Mouse (Mus musculus) neural tube, embryonic 11.5 days (tissue): ENCODE measurements around the gene Ddah1. TPM values are rescaled to one million over a fixed set of nuclear protein-coding genes. Genes with fewer than 3 reads are reported as not detected.

Experiments
- ATAC-seq: fragments of 200-750 bp; cut with Nextera tagmentation; 2 replicates; pipeline ENCODE4 v1.8.0; 2017; ENCODE audit warnings: moderate number of reproducible peaks, mild to moderate bottlenecking, moderate TSS enrichment, moderate library complexity; ENCODE audit not compliant: insufficient read depth, low FRiP score, low TSS enrichment
- DNase-seq: peaks from one replicate; pipeline ENCODE4 v3.0.0-alpha.2; 2015; ENCODE audit warnings: low spot score
- H3K27ac ChIP-seq: fragments of 300-500 bp; sonication (generic); 2 replicates; pipeline ENCODE4 v1.5.1; 2014; ENCODE audit warnings: low read depth, mild to moderate bottlenecking, low read length
- H3K27me3 ChIP-seq: fragments of 300-500 bp; sonication (generic); 2 replicates; pipeline ENCODE4 v1.6.1; 2014; ENCODE audit warnings: mild to moderate bottlenecking, low read length, mixed read lengths; ENCODE audit not compliant: control insufficient read depth, insufficient read depth
- H3K36me3 ChIP-seq: fragments of 300-500 bp; sonication (generic); 2 replicates; pipeline ENCODE4 v1.6.1; 2014; ENCODE audit warnings: mild to moderate bottlenecking, low read length, moderate library complexity, mixed read lengths; ENCODE audit not compliant: control insufficient read depth, insufficient read depth
- H3K4me1 ChIP-seq: fragments of 300-500 bp; sonication (generic); 2 replicates; pipeline ENCODE4 v1.6.1; 2014; ENCODE audit warnings: low read length, mixed read lengths; ENCODE audit not compliant: control insufficient read depth, insufficient read depth
- H3K4me2 ChIP-seq: fragments of 300-500 bp; sonication (generic); 2 replicates; pipeline ENCODE4 v1.6.1; 2014; ENCODE audit warnings: low read depth, mild to moderate bottlenecking, moderate library complexity
- H3K4me3 ChIP-seq: fragments of 300-500 bp; sonication (generic); 2 replicates; pipeline ENCODE4 v1.5.1; 2014; ENCODE audit warnings: low read depth, low read length
- H3K9ac ChIP-seq: fragments of 300-500 bp; sonication (generic); 2 replicates; pipeline ENCODE4 v1.6.1; 2014; ENCODE audit warnings: mild to moderate bottlenecking, low read length
- H3K9me3 ChIP-seq: fragments of 300-500 bp; sonication (generic); 2 replicates; pipeline ENCODE4 v1.6.1; 2016; ENCODE audit warnings: low read length; ENCODE audit not compliant: control insufficient read depth
- WGBS: fragments of 180-500 bp; shearing (Covaris S2); extraction: QIAGEN DNeasy Blood & Tissue Kit; methylation state at CpG from one replicate; pipeline ENCODE4 v1.1.7; 2014; 5-methylcytosine and 5-hydroxymethylcytosine counted together
- polyA plus RNA-seq: library from polyadenylated mRNA; unstranded; fragments of >200 nt; fragmentation: Nextera tagmentation; extraction: Ambion mirVana; gene quantifications from 2 replicates; pipeline ENCODE4 v1.2.1, GENCODE M21; 2014

The Ddah1 gene
- polyA plus RNA-seq, 1 experiment from 2014 or later: 43.5 TPM

GRCm38 (mm10) chr3:145738662-145739061 lies 19.8 kb upstream of the Ddah1 start:
- Histone ChIP-seq H3K27me3 (no peaks in the 10 kb centered on the region), H3K9me3 (no peaks in the 10 kb centered on the region), H3K4me3 (no peak overlapping the region), H3K9ac (no peak overlapping the region), H3K4me2 (no peak overlapping the region), H3K4me1 (no peaks in the 10 kb centered on the region), H3K27ac (no peak overlapping the region), H3K36me3 (no peaks in the 10 kb centered on the region)
- no peak for ATAC-seq
- no peak for DNase-seq
- 92% methylated on average over 14 of the region's 14 CpGs for WGBS

GRCm38 (mm10) chr3:145739904-145740303 lies 18.6 kb upstream of the Ddah1 start:
- H3K27me3 ChIP-seq: no peaks in the 10 kb centered on the region
- no peak overlapping the region for H3K4me3 ChIP-seq
- WGBS: 79% methylated on average over 7 of the region's 7 CpGs
- no peaks in the 10 kb centered on the region for H3K4me1 ChIP-seq
- ATAC-seq: no peak
- no peak overlapping the region for H3K4me2 ChIP-seq
- no peaks in the 10 kb centered on the region for H3K9me3 ChIP-seq
- no peak overlapping the region for H3K27ac ChIP-seq
- DNase-seq: no peak
- H3K36me3 ChIP-seq: no peaks in the 10 kb centered on the region
- H3K9ac ChIP-seq: no peak overlapping the region

- Histone ChIP-seq H3K9ac (no peak overlapping the region), H3K9me3 (no peaks in the 10 kb centered on the region), H3K36me3 (no peaks in the 10 kb centered on the region), H3K27me3 (no peaks in the 10 kb centered on the region), H3K4me1 (no peaks in the 10 kb centered on the region), H3K4me2 (no peak overlapping the region), H3K4me3 (no peak overlapping the region), H3K27ac (no peak overlapping the region)
- 59% methylated on average over 9 of the region's 9 CpGs for WGBS
- no peak for DNase-seq
- no peak for ATAC-seq
Observed at GRCm38 (mm10) chr3:145743050-145743449, 15.4 kb upstream of the Ddah1 start.

- Histone ChIP-seq H3K4me1 (no peaks in the 10 kb centered on the region), H3K9me3 (no peaks in the 10 kb centered on the region), H3K9ac (no peak overlapping the region), H3K27ac (no peak overlapping the region), H3K27me3 (no peaks in the 10 kb centered on the region), H3K4me3 (no peak overlapping the region), H3K4me2 (no peak overlapping the region), H3K36me3 (no peaks in the 10 kb centered on the region)
- no peak for ATAC-seq
- DNase-seq: no peak
- WGBS: 84% methylated on average over 9 of the region's 9 CpGs
Observed at GRCm38 (mm10) chr3:145743476-145744027, 14.9 kb upstream of the Ddah1 start.

GRCm38 (mm10) chr3:145748626-145749025 lies 9.8 kb upstream of the Ddah1 start:
- no peak overlapping the region for H3K4me2 ChIP-seq
- 78% methylated on average over 1 of the region's 1 CpGs for WGBS
- H3K27ac ChIP-seq: no peak overlapping the region
- no peaks in the 10 kb centered on the region for H3K4me1 ChIP-seq
- no peaks in the 10 kb centered on the region for H3K27me3 ChIP-seq
- no peak overlapping the region for H3K9ac ChIP-seq
- no peak for ATAC-seq
- no peaks in the 10 kb centered on the region for H3K36me3 ChIP-seq
- no peaks in the 10 kb centered on the region for H3K9me3 ChIP-seq
- no peak overlapping the region for H3K4me3 ChIP-seq
- no peak for DNase-seq

- H3K27me3 ChIP-seq: peaks cover 5% of the 10 kb centered on the region; the same call in 1 of the 2 replicates
- H3K4me3 ChIP-seq: no peak overlapping the region
- H3K4me2 ChIP-seq: no peak overlapping the region
- ATAC-seq: no peak
- H3K9ac ChIP-seq: no peak overlapping the region
- H3K36me3 ChIP-seq: no peaks in the 10 kb centered on the region
- no peak overlapping the region for H3K27ac ChIP-seq
- 90% methylated on average over 8 of the region's 8 CpGs for WGBS
- no peaks in the 10 kb centered on the region for H3K9me3 ChIP-seq
- no peak for DNase-seq
- 0 out of 2 replicates have a peak, but pooled peaks cover 2% of the 10 kb centered on the region for H3K4me1 ChIP-seq
Observed at GRCm38 (mm10) chr3:145756457-145756856, 2.0 kb upstream of the Ddah1 start.

GRCm38 (mm10) chr3:145757177-145757576 lies 1.3 kb upstream of the Ddah1 start:
- Histone ChIP-seq H3K9me3 (no peaks in the 10 kb centered on the region), H3K9ac (no peak overlapping the region), H3K27me3 (peaks cover 5% of the 10 kb centered on the region; the same call in 1 of the 2 replicates), H3K4me2 (no peak overlapping the region), H3K4me3 (no peak overlapping the region), H3K4me1 (0 out of 2 replicates have a peak, but pooled peaks cover 2% of the 10 kb centered on the region), H3K27ac (no peak overlapping the region), H3K36me3 (no peaks in the 10 kb centered on the region)
- 69% methylated on average over 8 of the region's 8 CpGs for WGBS
- ATAC-seq: no peak
- no peak for DNase-seq

- Histone ChIP-seq H3K4me1 (0 out of 2 replicates have a peak, but pooled peaks cover 2% of the 10 kb centered on the region), H3K4me3 (no peak overlapping the region)
- DNase-seq: no peak
Observed at GRCm38 (mm10) chr3:145757844-145758243, 631 bp upstream of the Ddah1 start.

More at GRCm38 (mm10) chr3:145757844-145758243, 631 bp upstream of the Ddah1 start:
- Histone ChIP-seq H3K36me3 (no peaks in the 10 kb centered on the region), H3K27ac (no peak overlapping the region), H3K27me3 (peaks cover 5% of the 10 kb centered on the region; the same call in 1 of the 2 replicates), H3K9ac (no peak overlapping the region), H3K4me2 (peak overlapping the region; percentile 98; the same call in 1 of the 2 replicates), H3K9me3 (no peaks in the 10 kb centered on the region)
- WGBS: 52% methylated on average over 4 of the region's 4 CpGs
- no peak for ATAC-seq
